Mouse (Mus musculus) embryo, embryonic 11.5 days (tissue): ENCODE results near the gene Actn1.

Experiments
- DNase-seq: peaks from one replicate; pipeline ENCODE4 v3.0.0-alpha.2; 2012; ENCODE audit warnings: low read depth, low spot score

Gene Actn1

GRCm38 (mm10) chr12:80184041-80184440, 76.1 kb downstream of the Actn1 start:
- DNase-seq: no peak

DNA sequence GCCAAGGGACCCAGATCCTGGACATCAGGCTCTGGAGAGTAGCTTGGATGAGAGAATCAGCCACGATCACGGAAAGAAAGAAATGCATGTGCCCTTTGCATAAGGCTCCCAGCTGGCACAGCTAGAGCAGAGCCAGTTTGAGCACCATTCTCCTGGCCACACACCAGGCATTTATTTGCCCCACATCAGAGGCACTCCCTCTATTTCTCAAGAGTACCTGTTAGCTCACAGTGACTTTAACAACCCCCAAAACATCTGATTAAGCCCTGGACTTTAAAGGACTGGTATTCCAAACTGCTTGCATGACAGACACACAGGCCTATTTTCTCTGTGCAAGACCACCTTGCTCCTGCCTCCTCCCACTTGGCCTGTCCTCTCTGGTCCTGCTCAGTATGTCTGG, 78.3 kb downstream of the Actn1 start:
- DNase-seq: no peak

DNA sequence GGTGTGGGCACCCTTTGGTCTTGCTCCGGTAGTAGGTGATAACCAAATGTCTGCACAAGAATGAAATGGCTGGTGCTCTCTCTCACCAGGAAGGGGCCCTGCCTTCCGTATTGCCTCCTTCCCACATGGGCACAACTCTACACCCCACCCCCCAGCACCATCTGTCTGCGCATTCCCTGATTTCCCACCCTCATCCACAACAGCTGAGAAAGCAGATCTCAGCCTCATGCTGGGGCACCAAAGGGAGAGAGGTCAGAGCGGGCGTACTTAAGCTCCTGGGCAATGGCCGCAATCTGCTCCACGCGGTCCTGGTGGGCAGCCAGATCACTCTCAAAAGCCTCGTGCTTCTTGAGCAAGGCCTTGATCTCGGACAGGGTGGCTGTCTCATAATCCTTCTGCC, 82.1 kb downstream of the Actn1 start:
- DNase-seq: no peak

DNA sequence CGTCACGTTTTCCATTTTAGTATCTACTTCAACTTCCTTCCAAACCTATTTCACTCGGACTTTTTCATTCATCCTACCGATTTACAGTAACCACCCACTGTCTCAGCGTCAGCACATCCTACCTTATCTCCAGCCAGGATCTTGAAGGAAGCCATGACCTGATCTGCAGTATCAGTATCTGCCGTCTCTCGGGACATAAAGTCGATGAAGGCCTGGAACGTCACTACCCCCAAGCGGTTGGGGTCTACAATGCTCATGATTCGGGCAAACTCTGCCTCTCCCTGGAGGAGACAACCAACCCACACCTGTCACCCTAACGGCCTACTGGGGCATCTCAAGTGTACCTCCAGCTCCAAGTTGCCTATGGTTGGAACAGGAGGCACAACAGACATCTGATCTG, 91.4 kb downstream of the Actn1 start:
- DNase-seq: no peak

DNA sequence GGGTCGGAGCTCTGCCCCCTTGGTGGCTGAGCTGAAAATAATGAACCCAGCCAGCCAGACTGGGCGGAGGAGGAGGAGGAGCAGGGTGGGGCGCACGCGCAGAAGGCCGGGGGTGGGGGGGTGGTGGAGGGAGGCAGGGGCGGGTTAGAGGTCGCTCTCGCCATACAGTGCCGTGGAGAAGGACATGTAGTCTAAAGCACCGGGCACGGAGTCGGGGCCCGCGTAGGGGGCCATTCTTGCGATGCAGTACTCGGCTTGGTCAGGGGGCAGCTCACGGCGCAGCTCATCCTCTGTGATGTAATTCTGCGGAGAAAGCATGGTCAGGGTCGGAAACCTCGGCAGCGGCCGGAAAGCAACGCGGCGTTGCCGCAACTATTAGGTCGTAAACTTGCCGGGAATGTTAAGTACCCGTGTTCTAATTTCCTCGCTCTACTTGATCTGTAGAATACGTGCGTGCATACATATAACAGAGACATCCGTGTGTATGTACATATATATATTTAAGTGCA, 91.9 kb downstream of the Actn1 start:
- peak; percentile 65 for DNase-seq

- no peak for DNase-seq
Measured at GRCm38 (mm10) chr12:80167321-80167720, 92.8 kb downstream of the Actn1 start.

DNA sequence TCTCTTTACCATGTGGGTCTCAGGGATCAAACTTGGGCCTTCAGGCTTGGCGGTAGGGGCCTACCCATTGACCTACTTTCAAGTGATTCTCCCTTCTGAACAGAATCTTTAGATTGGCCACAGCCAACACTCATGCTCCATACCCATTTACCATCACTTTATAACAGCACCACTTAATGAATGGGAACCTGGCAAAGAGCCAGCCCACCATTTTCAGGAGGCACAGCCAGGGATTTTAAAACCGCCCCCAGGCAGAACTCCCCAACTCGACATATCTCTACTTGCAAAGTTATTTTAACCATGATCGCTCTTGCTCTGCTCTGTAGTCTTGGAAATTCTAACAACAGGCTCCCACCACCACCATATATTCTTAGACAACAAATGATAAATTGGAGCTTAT, 93.5 kb downstream of the Actn1 start:
- no peak for DNase-seq

GRCm38 (mm10) chr12:80164526-80164925, 95.6 kb downstream of the Actn1 start:
- no peak for DNase-seq

DNA sequence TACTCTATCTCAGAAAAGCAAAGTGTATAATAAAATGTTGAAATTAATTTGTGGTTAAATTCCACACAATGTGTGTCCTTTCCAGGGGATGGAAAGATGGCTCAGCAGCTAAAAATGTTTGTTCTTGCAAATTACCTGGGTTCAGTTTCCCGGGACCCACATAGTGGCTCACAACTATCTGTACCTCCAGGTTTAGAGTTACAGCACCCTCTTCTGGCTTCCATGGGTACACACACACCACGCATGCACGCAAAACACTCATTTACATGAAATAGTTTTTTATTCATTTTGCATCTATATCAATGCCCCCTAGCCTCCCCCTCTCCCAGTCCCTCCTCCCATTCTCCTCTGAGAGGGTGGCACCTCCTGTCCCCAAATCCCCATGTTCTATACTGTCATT, 97.7 kb downstream of the Actn1 start:
- DNase-seq: no peak

DNA sequence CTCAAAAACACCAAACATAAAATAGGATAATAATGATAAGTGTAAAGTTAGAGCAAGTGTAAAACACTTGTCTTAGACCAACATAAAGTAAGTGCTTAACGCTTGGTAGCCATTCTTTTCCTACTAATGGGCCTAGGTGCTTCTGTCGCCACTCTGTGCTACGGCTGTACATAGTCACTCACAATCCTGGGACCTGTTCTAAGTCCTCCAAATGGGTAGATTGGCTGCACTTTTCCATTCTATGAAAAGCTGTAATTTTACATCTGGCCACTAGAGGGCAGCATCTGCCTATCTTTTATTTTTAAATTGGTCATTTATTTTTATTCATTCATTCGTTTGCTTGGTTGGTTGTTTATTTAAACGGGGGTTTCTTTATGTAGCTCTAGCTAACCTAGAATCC, 102.5 kb downstream of the Actn1 start:
- DNase-seq: no peak

- DNase-seq: peak; percentile 45
Measured at GRCm38 (mm10) chr12:80153687-80154326, 106.4 kb downstream of the Actn1 start.

GRCm38 (mm10) chr12:80153078-80153477, 107.1 kb downstream of the Actn1 start:
- no peak for DNase-seq

GRCm38 (mm10) chr12:80151821-80152220, 108.3 kb downstream of the Actn1 start:
- DNase-seq: no peak

GRCm38 (mm10) chr12:80150624-80151023, 109.5 kb downstream of the Actn1 start:
- DNase-seq: peak; percentile 34

GRCm38 (mm10) chr12:80147563-80148214, 112.5 kb downstream of the Actn1 start:
- no peak for DNase-seq

DNA sequence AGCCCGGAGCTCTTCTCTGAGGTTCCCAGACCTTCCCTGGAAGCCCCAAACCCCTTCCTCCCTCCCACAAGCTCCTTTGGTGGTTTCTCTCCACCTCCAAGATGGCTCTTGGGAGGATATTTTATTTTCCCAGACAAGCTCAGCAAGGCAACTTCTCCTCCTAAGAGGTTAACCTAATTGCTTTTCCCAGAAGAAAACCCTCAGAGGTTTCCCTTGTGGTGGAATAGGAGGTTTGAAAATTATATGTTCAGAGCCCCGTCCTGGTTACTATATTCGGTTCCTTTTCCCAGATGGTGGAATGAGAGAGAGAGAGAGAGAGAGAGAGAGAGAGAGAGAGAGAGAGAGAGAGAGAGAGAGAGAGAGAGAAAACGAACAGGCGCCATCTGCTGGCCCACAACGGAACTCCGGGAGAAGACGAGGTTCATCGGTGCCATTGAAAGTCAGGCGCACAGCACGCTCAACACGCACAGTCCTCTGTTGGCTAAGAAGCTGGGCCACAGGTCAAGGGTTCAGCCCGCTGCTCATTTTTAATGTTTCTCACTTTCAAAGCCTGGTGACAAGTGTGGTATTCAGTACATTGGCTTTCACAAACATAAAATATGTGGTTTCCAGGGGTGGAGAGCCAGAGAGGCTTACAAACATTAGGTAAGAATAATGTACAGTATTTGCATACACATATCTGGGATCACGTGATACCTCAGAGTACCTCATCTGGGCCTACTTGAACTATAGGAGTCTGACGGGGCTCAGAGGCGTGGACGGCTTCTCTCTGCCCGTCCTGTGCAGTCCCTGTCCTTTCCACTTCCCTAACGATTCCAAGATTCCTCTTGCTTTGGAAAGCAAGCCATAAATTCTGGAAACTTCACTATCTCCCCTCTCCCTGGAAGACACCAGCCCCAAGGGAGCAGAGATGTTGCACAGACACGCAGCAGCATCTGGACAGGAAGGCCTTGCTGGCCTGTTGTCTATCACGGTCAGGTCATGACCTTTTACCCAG, 113.6 kb downstream of the Actn1 start:
- DNase-seq: peak; percentile 75

DNA sequence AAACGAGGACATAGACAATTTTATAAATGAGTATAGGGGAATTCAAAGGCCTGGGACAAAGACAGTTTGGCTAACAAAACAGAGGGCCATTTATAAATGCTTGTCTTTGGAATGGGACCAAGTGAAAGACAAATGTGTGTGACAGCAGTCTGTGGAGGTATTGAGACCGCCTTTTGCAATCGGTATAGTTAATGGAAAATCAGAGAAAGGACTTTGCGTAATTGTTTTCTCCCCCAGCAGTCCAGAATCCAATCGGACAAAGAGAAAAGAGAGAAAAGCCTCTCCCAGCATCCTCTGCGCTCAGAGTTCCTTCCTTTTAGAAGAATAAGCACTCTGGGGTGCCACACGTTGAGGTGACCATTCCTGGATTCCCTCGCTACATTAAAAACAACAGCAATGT, 114.8 kb downstream of the Actn1 start:
- no peak for DNase-seq

GRCm38 (mm10) chr12:80144846-80145245, 115.3 kb downstream of the Actn1 start:
- DNase-seq: no peak

DNA sequence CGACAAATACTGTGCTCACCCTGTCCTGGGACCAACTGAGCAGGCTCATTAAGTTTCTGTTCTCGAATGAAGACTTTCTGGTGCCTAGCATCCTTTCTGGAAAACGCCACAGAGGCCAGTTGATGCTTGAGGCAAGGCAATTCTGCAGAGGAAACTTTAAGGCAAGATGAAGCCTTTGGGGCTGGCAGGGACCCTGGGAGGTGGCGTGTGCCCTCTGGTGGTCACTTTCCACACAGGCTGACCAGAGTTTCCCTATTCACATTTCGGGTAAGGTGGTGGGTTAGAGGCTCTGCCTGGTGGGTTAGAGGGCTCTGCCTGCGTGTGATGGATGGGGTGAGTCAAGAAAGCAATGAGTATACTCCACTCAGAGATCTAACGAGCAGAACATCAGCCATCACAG, 118.7 kb downstream of the Actn1 start:
- DNase-seq: peak; percentile 56

DNA sequence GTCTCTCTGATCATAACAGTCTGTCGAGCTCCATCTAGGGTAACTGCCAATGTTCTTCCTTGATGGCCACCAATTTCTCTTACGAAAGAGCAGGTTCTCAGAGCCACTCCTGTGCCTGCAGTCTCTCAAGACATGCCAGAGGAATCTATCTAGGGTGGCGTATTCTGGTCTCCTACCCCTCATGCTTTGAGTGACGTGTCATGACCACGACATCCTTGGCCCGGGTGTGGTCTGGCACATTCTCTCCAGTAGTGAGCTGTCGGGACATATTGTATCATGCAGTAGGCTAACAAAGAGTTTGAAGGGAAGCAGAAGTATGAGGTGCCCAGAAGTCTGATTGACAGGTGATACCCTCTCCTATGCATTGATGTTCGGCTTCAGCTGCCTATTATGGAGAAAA, 119.2 kb downstream of the Actn1 start:
- no peak for DNase-seq

DNA sequence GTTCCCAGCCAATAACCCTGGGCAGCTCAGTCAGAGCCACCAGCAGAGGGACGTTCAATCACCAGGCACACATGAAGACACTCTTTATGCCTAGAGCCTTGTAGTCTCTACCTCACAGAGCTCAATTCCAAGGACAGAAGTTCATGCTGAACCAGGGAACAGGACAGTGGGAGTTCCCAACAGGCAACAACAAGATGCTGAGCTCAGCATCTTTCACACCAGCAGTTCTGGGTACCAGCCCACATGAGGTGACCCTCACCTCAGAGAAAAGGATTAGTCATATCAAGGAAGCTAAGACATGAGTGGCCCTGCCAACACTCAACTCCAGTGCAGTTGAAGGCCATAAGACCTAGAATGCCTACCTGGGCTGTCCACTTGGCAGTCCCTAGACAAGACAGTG, 122.4 kb downstream of the Actn1 start:
- DNase-seq: no peak

DNA sequence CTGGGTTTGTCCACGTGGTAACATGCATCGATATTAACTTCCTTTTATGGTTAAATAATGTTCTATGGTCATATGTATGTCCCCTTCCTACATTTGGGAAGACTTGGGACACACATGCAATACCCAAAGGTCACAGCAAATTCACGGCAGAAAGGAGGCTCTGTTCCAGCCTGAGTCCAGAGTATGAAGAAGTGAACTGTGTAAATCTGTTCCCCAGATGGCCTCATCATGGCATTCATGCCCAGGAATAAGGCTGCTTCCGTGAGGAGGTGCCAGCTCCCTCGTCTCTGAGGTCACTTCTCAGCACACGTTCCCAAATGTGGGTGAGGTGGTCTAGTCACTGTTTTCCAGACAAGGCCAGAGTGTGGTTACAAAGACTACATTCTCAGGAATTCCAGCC, 122.9 kb downstream of the Actn1 start:
- DNase-seq: no peak
